Mouse (Mus musculus) lung, postnatal 0 days (tissue): ENCODE results near the gene Tfdp1. TPM values are rescaled to one million over a fixed set of nuclear protein-coding genes. Genes with fewer than 3 reads are reported as not detected.

Source experiments
- ATAC-seq: fragments of 200-750 bp; cut with Nextera tagmentation; 2 replicates; pipeline ENCODE4 v1.8.0; 2017; ENCODE audit warnings: moderate library complexity
- DNase-seq: peaks from one replicate; pipeline ENCODE4 v3.0.0-alpha.2; 2016; ENCODE audit warnings: low spot score
- H3K27ac ChIP-seq: fragments of 300-500 bp; sonication (generic); 2 replicates; pipeline ENCODE4 v1.5.1; 2014; ENCODE audit warnings: antibody characterized with exemption, mild to moderate bottlenecking, low read length, mixed read lengths
- H3K27me3 ChIP-seq: fragments of 300-500 bp; sonication (generic); replicated peaks from 2 replicates; pipeline ENCODE4 v1.6.1; 2014; ENCODE audit warnings: low read length, mixed read lengths; ENCODE audit not compliant: insufficient read depth
- H3K36me3 ChIP-seq: fragments of 300-500 bp; sonication (generic); 2 replicates; pipeline ENCODE4 v1.6.1; 2014; ENCODE audit warnings: low read length, mixed read lengths; ENCODE audit not compliant: insufficient read depth
- H3K4me1 ChIP-seq: fragments of 300-500 bp; sonication (generic); 2 replicates; pipeline ENCODE4 v1.6.1; 2014; ENCODE audit warnings: antibody characterized with exemption, low read depth, low read length, mixed read lengths; ENCODE audit not compliant: insufficient read depth
- H3K4me2 ChIP-seq: fragments of 300-500 bp; sonication (generic); replicated peaks from 2 replicates; pipeline ENCODE4 v1.6.1; 2014; ENCODE audit warnings: low read depth, mild to moderate bottlenecking, low read length, moderate library complexity, mixed read lengths
- H3K4me3 ChIP-seq: fragments of 300-500 bp; sonication (generic); 2 replicates; pipeline ENCODE4 v1.5.1; 2014; ENCODE audit warnings: low read depth, low read length
- H3K9ac ChIP-seq: fragments of 300-500 bp; sonication (generic); replicated peaks from 2 replicates; pipeline ENCODE4 v1.6.1; 2014; ENCODE audit warnings: low read depth, mild to moderate bottlenecking
- H3K9me3 ChIP-seq: fragments of 300-500 bp; sonication (generic); 2 replicates; pipeline ENCODE4 v1.6.1; 2016; ENCODE audit warnings: low read length, mixed read lengths
- CTCF ChIP-seq: IDR thresholded peaks from 2 replicates; pipeline ENCODE4 v1.5.1; 2016; ENCODE audit warnings: antibody characterized with exemption, mild to moderate bottlenecking
- EP300 ChIP-seq: IDR thresholded peaks from 2 replicates; pipeline ENCODE4 v1.6.1; 2016; ENCODE audit warnings: antibody characterized with exemption, mild to moderate bottlenecking, control low read depth
- WGBS: fragments of 180-500 bp; shearing (Covaris S2); extraction: QIAGEN DNeasy Blood & Tissue Kit; methylation state at CpG from one replicate; pipeline ENCODE4 v1.1.7; 2014; 5-methylcytosine and 5-hydroxymethylcytosine counted together
- polyA plus RNA-seq: library from polyadenylated mRNA; unstranded; fragments of >200 nt; fragmentation: Nextera tagmentation; extraction: Ambion mirVana; gene quantifications from 2 replicates; pipeline ENCODE4 v1.2.1, GENCODE M21; 2015

Tfdp1 gene
- polyA plus RNA-seq, 1 experiment from 2014 or later, result 45.4 TPM

- DNase-seq, result no peak
- Histone ChIP-seq H3K9ac (no peak overlapping the region), H3K36me3 (no peaks in the 10 kb centered on the region), H3K4me3 (no peak overlapping the region), H3K9me3 (no peaks in the 10 kb centered on the region), H3K4me2 (no peak overlapping the region), H3K4me1 (no peaks in the 10 kb centered on the region), H3K27me3 (no peaks in the 10 kb centered on the region), H3K27ac (no peak overlapping the region)
- TF ChIP-seq EP300 (no peak), CTCF (no peak)
- 59% methylated on average over 13 of the region's 13 CpGs for WGBS
- no peak for ATAC-seq
These were observed 47.8 kb downstream of the Tfdp1 start for GRCm38 (mm10) chr8:13386366-13386765.

DNA sequence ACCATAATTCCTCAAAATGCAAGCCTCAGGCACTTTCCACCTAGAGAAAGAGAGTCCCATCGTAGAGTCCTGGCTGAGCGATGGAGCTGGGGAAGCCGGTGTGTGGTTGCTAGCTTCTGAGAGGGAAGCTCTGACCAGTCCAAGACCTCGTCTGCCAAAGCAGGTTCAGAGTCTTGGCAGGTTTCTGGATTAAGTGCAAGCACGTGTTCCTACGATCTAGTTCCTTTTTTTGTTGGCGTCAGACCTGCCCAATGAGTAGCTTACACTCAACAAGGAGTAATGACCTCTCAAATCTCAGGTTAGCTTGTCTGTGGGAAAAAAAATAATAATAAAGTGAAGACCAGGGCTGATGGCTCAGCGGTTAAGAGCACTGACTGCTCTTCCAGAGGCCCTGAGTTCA is 49.2 kb downstream of the Tfdp1 start:
- TF ChIP-seq EP300 (no peak), CTCF (no peak)
- no peaks in the 10 kb centered on the region for H3K27me3 ChIP-seq
- no peak overlapping the region for H3K4me3 ChIP-seq
- no peaks in the 10 kb centered on the region for H3K36me3 ChIP-seq
- H3K4me1 ChIP-seq, result no peaks in the 10 kb centered on the region
- H3K9me3 ChIP-seq, result no peaks in the 10 kb centered on the region
- H3K4me2 ChIP-seq, result no peak overlapping the region
- no peak for DNase-seq
- H3K9ac ChIP-seq, result no peak overlapping the region
- ATAC-seq, result no peak
- H3K27ac ChIP-seq, result no peak overlapping the region
- 78% methylated on average over 8 of the region's 8 CpGs for WGBS

GRCm38 (mm10) chr8:13388744-13389143 is 50.2 kb downstream of the Tfdp1 start:
- WGBS, result 68% methylated on average over 2 of the region's 2 CpGs

GRCm38 (mm10) chr8:13393869-13394268 is 55.3 kb downstream of the Tfdp1 start:
- Histone ChIP-seq H3K36me3 (no peaks in the 10 kb centered on the region), H3K4me3 (no peak overlapping the region), H3K4me1 (no peaks in the 10 kb centered on the region), H3K27ac (no peak overlapping the region), H3K27me3 (no peaks in the 10 kb centered on the region), H3K4me2 (no peak overlapping the region), H3K9me3 (no peaks in the 10 kb centered on the region), H3K9ac (no peak overlapping the region)
- no peak for ATAC-seq
- 87% methylated on average over 7 of the region's 7 CpGs for WGBS
- TF ChIP-seq CTCF (no peak), EP300 (no peak)
- no peak for DNase-seq

More at GRCm38 (mm10) chr8:13388744-13389143, 50.2 kb downstream of the Tfdp1 start:
- ATAC-seq (no peak), DNase-seq (no peak)
- no peaks in the 10 kb centered on the region for H3K27me3 ChIP-seq
- H3K9me3 ChIP-seq, result no peaks in the 10 kb centered on the region
- TF ChIP-seq CTCF, result no peak
- no peak for TF ChIP-seq EP300
- no peak overlapping the region for H3K4me3 ChIP-seq
- no peaks in the 10 kb centered on the region for H3K4me1 ChIP-seq
- no peaks in the 10 kb centered on the region for H3K36me3 ChIP-seq
- H3K4me2 ChIP-seq, result no peak overlapping the region
- H3K9ac ChIP-seq, result no peak overlapping the region
- no peak overlapping the region for H3K27ac ChIP-seq

- Histone ChIP-seq H3K9me3 (no peaks in the 10 kb centered on the region), H3K36me3 (no peaks in the 10 kb centered on the region), H3K4me1 (no peaks in the 10 kb centered on the region), H3K4me3 (no peak within 1 kb of the TSS), H3K27ac (no peak within 1 kb of the TSS), H3K9ac (no peak within 1 kb of the TSS), H3K4me2 (no peak within 1 kb of the TSS), H3K27me3 (no peaks in the 10 kb centered on the region)
- DNase-seq, result no peak
- no peak for TF ChIP-seq EP300
- no peak for TF ChIP-seq CTCF
- WGBS, result 63% methylated on average over 5 of the region's 5 CpGs
- ATAC-seq, result no peak
These were observed 58.2 kb downstream of the Tfdp1 start, which contains the start of gene Atp4b for GRCm38 (mm10) chr8:13396725-13397124. Atp4b (minus strand) TSS chr8:13396825.

DNA sequence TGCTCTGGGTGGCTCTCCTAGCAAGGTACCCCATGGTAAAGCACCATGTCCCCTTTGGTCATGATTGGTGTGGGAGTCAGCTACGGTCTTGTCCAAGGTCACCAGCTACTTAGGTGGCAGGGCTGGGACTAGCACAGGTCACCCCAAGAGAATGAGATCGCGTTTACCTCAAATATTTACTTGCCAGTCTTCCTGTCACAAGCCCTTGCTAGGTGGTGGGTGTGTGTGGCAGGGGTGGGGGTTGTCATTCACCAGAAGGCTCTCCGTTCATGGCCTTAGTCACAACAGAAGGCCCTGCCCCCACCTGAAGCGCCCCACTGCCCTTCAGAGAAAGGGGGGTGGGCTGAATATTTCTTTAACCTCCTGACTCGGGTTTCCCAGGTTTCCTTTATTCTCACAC is 65.0 kb downstream of the Tfdp1 start:
- ATAC-seq (no peak), DNase-seq (no peak)
- WGBS, result 31% methylated on average over 6 of the region's 6 CpGs

DNA sequence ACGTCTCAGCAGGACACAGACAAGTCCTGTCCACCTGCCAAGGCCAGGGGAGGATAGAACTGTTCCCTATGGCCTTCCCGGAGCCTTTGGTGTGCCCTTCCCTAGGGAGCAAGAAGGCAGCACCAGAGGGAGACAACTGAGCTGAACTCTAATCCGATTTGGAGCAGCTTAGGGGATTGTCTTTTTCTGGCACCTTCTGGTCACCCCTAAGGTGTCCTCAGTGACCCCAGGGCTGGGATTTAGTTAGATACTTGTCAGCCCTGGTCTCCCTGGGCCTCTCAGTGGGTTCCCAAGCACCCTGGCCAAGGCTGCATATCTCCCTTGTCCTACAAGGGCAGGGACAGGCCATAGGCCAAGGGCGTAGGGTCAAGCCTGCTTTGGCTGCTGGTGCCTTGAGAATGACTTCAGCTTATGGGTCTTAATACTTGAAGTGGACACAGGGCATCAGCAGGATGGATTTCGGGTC is 66.1 kb downstream of the Tfdp1 start, which contains the start of gene Grk1:
Gene Grk1, plus strand, starts transcription at position 416 of the 466 bp plus-strand sequence.
- no peaks in the 10 kb centered on the region for H3K27me3 ChIP-seq
- no peak for ATAC-seq

More for the DNA sequence above, 65.0 kb downstream of the Tfdp1 start:
- TF ChIP-seq EP300 (no peak), CTCF (no peak)
- no peak overlapping the region for H3K4me2 ChIP-seq
- H3K4me1 ChIP-seq, result no peaks in the 10 kb centered on the region
- H3K27ac ChIP-seq, result no peak overlapping the region
- H3K27me3 ChIP-seq, result no peaks in the 10 kb centered on the region
- H3K9ac ChIP-seq, result no peak overlapping the region
- H3K4me3 ChIP-seq, result no peak overlapping the region
- no peaks in the 10 kb centered on the region for H3K36me3 ChIP-seq
- H3K9me3 ChIP-seq, result no peaks in the 10 kb centered on the region

More for the DNA sequence above, 66.1 kb downstream of the Tfdp1 start, which contains the start of gene Grk1:
- Histone ChIP-seq H3K4me1 (no peaks in the 10 kb centered on the region), H3K9me3 (no peaks in the 10 kb centered on the region), H3K9ac (no peak within 1 kb of the TSS), H3K36me3 (no peaks in the 10 kb centered on the region), H3K27ac (no peak within 1 kb of the TSS), H3K4me3 (no peak within 1 kb of the TSS), H3K4me2 (no peak within 1 kb of the TSS)
- no peak for DNase-seq
- TF ChIP-seq CTCF (no peak), EP300 (no peak)
- WGBS, result 76% methylated on average over 5 of the region's 5 CpGs
